Mouse (Mus musculus): ENCODE data around the gene Kcnj8.

DNA sequence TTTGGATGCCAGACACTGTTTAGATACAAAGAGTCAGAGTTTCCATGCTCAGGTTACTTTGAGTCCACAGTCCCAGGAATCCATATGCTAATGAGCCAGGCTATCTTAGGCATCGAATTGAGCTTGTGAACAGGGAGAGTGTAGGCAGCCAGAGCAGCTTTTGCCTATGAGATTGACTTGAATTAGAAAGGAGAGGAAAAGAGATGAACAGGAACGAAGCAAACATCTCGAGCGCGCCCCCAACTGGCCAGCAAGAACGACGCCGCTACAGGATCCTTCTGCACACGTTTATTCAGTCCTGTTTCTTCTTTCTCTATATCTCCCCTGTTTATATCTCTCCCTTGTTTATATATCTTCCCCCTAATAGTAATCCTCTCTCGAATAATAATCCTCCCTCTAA is 56.5 kb downstream of the Kcnj8 start:
- TF ChIP-seq CTCF (IDR thresholded peaks at IDR 0.05; ENCODE audit: low read depth, low read length) = no peak
- TF ChIP-seq GATA1 (IDR thresholded peaks at IDR 0.05; ENCODE audit: borderline replicate concordance, low read length) = no peak
- TF ChIP-seq GATA2 (IDR thresholded peaks at IDR 0.05; ENCODE audit: borderline replicate concordance, low read depth, low read length) = no peak
- no peak for TF ChIP-seq POLR2AphosphoS5 (IDR thresholded peaks at IDR 0.05; ENCODE audit: insufficient replicate concordance, low read depth, low read length)
- TF ChIP-seq TAL1 (conservative IDR thresholded peaks at IDR 0.05; ENCODE audit: low read depth, low read length) = no peak
